Mouse (Mus musculus) cerebellum, postnatal 25 days (tissue): ENCODE data around the gene Tmem219.

Source experiments
- DNase-seq, 2 experiments: peaks; one replicate each; pipeline ENCODE4 v3.0.0; 2021; ENCODE audit warnings: mixed read lengths in 2 of 2

Gene Tmem219

DNA sequence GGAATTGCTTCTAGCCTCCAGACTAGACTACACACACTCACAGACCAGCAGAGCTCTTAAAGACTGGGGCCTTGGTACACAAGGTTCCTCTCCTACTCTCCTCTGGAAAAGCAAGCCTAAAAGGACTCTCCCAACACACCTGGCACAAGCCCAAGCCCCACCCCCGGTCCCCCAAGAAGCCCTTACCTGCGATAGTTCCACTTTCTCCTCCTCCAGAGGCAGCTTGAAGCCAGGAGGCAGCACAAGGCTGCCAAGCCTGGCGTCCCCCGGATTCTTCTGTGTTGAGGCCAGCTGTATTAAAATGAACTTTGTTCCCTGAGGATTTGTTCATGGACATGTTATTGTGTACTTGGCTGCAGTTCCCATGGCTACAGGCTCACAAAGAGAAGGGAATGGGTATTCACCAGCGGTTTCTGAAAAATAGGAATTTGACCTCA lies at the start of gene Tmem219:
TSS of gene Tmem219 (minus strand) at position 294 of the 437 bp plus-strand sequence.
- DNase-seq, result peak in 1 of 2 experiments; percentile 29

DNA sequence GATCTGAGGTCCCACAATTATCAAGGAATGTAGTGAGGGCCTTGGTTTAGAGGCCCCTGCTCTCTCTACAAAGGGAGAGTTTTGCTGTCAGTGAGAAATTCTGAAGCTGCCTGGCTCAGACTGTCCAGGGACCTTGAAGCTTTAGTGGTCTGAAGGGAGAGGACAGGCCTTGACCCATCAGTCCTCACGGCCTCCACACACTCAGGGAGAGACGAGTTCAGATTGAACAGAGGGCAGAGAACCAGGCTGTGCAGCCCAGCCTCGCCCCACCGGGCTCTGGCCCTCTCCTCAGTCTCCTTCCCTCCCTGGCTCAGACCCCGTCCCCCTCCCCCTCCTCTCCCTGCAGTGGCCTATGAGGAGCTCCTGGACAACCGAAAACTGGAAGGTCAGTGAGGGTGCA lies 44.6 kb upstream of the Tmem219 start:
- no peak for DNase-seq

DNA sequence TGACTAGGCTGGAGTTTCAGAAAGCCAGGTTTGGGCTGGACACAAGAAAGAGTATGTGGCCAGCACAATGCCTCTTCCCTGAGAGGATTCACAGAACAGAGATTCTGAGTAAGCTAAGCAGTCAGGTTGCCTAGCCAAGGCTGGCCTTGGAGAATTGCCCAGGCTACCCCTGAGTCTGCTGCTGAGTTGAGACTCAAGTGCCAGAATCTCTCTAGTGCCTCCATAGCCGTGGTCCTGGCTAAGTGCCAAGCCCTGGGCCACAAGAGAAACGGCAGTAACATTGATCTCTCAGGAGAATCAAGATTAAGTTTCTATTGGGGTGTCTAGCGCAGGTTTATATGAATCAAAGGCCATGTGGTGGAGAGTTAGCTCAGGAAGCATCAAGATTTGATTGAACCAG lies 42.9 kb upstream of the Tmem219 start:
- peak; percentile 81 to 88 for DNase-seq

DNA sequence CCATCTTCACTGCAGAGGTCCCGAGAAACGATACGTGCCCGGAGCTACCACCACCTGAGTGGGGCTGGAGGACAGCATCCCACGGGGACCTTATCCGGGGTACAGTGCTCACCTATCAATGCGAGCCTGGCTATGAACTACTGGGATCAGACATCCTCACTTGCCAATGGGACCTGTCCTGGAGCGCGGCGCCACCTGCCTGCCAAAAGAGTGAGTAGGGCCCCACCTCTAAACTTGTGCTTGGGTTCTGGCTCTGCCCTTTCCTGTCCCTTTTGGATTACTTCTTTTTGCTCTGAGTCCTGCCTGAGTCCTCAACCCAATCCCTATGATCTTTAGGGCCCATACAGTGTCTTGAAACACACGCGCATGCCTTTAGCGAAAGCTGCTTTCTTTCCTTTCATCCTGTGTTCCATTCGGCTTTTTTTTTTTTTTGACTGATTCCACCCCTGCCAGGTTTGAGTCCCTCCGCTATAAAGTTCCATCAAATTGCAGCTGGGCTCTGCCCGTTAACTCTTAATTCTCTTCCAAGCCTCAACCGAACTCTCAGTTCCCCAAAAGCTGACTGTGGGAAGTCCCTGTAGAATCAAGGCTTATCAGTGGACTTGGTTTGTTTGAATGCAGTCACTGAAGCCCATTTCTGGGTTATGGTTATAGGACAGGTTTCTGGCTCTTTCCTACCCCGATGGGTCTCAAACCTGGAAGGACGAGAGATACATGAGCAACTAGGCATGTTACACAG lies 41.0 kb upstream of the Tmem219 start:
- peak; percentile 61 to 68 for DNase-seq

DNA sequence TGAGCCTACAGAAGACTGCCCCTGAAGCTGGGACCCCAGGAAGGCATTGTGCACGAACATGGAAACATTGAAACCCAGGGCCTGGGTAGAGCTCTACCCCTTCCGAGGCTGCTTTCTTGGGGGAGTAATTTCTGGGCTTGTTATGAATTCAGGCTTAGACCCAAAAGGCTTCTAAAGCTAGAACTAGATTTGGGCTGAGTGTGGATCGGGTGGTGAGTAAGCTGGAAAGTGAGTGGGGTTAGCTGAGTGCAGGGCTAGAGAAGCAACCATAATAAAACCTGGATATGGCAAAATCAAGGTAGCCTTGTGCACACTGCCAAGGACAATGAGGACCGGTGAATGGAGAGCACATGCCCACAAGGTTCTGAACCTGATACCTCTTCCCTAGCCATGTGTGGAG lies 39.2 kb upstream of the Tmem219 start:
- no peak for DNase-seq

DNA sequence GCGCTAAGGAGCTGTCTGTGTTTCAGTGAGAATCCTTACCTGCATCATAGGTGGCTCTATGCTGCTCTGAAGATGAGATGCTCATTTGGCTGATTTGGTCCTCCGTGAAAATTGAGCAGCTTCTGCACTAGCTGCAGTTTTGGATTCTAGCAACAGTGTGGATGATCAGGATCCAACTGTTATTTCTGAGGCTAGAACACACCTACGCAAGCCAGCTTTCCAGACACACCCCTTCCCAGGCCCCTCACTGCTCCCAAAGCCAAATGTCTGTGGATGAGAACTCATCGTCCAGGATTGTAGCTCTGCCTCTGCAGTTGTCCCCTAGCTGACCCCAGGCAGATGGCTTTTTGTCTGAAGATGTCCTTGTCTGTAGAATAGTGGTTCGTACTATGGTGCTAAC lies 38.4 kb upstream of the Tmem219 start:
- DNase-seq, result no peak

DNA sequence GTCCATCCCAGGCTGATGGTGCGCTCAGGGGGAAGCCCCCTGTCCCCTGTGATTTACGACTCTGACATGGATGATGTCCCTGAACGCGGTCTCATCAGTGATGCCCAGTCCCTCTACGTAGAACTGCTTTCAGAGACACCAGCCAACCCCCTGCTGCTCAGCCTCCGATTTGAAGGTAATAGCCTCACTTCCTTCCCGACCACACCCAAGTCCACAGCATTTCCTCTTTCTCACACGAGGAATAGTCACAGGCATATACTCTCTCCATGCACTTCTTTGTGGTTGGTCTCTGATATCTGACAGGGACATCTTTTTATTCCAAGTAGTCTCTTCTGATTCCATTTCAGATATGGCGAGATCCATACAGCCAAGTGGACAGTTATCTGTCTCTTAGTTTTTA lies 37.1 kb upstream of the Tmem219 start:
- DNase-seq, result no peak

DNA sequence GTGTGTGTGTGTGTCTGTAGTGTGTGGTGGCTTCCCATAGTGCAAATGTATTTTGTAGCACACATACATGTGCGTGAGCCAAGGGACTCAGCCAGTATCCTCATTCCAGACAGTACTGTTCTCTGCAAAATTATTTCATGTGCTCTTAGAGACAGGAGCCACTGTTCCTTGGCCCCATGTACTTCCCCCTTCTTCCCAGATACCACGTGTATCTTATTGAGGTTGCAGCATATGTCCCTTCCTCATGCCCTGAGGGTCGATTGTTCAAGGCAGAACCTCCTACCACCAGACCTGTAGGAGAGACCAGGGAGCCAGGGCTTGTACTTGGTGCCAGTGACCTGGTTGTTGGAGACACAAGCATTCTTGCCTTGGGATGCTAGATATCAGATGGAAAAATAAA lies 32.4 kb upstream of the Tmem219 start:
- no peak for DNase-seq

DNA sequence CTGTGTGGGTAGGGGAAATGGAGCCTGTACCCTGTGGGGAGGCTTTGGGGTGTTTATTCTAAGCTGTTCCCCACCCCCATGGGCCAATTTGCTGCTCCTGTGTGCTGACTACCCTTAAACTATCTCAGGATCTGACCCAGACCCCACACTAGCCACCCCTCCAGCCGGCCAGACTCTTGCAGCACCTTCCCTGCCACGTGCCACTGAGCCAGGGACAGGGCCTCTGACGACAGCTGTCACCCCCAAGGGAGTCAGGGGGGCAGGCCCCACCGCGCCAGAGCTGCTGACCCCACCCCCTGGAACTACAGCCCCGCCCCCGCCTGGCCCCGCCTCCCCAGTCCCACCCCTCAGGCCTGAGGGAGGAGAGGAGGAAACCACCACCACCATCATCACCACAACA lies 29.9 kb upstream of the Tmem219 start:
- peak in 1 of 2 experiments; percentile 51 for DNase-seq

DNA sequence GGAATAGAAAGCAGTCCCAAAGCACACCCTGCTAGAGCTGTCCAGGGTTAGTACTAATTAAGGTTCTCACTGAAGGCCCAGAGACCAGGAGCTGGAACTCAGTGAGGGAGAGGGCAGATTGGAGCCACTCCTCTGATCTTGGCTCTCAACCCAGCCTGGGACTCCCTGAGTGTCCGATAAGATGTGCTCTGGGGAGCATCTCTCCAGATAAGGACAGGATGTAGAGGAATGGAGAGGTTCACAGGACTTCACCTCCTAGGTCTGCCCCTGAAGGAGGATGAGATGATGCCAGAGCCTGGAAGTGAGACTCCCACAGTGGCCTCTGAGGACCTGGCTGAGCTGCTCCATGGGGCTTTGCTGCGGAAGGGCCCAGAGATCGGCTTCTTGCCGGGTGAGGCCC lies 29.0 kb upstream of the Tmem219 start:
- peak in 1 of 2 experiments; percentile 54 for DNase-seq

DNA sequence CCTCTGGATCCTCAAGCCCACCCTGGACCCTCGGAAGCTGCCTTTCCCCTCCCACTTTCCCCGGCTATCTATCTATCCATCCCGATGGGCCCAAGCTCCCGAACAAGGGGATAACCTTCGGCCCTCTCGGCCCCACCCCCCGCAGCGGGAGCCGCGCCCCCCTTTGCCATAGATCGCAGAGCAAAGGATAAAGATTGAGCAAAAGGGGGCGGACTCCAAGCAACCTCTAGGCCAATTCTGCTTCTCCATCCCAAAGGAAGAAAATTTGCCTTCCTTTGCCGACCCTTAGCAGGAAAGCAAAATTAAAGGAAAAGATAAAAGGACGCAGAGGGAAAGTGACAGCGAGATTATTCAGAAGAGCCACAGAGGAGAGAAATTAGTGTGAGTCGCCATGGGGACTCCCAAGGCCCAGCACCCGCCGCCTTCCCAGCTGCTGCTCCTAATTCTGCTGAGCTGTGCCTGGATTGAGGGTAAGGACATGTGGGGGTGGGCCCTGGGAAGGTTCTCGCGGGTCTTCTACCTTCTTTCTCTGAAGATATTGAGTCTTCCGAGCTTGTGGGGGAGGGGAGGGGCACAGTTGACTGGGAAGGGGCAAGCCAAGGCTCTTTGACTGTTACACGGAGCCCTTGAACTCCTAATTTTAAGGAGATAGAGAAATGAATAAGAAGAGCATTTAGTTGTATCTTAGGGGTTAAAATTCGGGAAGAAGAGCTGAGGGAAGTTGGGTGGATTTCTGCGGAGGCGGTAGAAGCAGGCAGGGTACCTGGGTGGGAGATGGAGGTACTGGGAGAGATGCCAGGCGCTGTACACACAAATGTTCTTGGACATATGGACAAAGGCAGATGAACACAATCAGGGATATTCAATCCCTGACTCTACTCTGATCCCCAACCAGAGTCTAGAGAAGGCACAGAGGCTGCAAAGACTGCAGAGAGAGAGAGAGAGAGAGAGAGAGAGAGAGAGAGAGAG lies 28.2 kb upstream of the Tmem219 start:
- DNase-seq, result peak; percentile 62 to 68

DNA sequence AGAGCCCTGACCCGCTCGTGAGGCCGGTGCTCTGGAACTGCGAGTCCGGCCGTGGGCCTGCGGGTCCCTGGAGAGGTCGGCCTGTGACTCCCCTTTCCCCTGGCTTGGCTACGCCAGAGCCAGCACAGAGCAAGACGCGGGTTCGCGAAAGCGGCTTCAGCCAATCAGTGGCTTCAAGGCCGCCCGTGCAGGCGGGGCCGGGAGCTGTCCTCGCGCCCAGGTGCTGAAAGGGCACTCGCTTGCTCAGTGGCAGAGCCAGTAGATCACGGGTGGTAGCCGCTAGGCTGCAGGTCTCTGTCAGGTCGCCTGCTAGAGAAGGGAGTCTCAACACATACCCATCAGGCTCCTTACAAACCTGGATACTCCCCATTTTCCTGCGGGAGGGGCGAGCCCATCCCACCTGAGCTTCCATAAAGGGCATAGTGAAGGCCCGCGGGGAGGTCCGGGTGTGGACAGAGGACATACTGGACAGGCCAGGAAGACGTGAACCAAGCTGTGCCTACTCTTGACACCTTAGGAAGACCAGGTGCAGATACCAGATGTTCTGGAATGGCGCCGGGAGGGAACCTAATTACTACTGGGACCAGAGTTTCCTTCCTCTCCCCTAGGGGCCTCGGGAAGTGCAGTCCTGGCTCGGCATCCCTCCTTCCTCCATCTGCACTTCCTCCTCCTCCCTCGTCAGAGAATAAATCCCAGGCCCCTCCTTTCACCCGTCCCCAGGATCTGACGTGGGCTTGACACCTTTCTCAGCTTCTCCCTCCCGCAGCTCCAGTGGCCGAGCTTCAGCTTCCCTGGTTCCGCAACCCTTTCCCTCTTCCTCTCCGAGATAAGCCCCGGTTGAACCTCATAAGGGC lies 27.3 kb upstream of the Tmem219 start, which contains the start of gene Sez6l2:
TSS of gene Sez6l2 (plus strand) at position 771 of the 854 bp plus-strand sequence.
- DNase-seq, result peak; percentile 94

DNA sequence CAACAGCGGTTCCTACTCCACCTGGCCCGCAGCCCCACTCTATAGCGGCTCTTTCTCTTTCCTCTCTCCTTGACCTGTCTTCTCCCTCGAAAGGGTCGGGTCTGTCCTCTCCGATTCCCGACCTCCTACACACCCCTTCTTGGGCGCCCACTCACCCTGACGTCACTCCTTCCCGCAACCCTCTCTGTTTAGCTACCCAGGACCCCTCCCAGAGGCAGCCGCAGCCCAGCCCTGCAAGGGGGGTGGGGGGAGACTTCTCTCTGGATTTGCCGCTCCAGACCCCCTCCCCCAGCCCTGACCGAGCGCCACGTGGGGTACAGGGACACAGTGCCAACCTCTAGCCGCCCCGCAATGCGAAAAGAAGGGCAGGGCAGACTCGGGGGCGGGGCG lies 26.7 kb upstream of the Tmem219 start, which contains the start of gene Asphd1:
TSS of gene Asphd1 (minus strand) at position 180 of the 390 bp plus-strand sequence.
- no peak for DNase-seq

DNA sequence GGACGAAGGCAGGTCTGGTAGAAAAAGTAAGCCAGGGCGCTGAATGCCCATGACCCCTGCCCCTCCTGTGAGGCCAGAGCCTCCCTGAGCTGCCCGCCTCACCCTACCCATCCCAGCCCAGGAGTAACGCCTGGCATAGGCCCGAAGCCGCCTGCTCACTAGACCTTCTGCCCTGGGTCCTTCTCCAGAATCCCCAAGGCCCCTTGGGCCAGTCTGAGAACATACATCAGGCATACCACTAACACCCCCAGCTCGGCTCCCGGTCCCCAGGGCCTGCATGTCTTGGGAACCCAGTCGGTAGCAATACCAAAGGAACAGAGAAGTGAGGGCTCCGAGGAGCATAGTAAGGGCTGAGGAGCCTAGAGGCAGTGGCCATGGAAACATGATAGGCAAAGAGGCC lies 25.9 kb upstream of the Tmem219 start:
- peak in 1 of 2 experiments; percentile 50 for DNase-seq

DNA sequence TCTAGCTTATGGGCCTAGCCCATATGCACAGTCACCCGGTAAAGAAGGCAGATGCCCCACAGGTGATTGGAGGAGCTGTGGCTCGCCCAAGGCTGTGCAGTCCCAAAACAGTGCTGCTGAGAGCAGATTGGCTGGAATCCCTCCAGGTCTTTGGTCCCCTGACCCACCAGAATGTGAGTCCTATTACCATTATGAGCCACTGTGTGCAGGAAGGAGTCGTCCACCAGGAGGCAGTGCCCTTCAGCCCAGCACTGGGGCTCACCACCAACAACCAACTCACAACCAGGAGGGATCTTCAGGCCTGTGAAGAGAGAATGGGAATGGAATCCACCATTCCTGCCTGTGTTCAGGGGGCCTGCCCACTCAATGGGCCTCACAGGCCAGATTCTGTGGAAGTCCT lies 23.8 kb upstream of the Tmem219 start:
- peak; percentile 61 to 73 for DNase-seq

DNA sequence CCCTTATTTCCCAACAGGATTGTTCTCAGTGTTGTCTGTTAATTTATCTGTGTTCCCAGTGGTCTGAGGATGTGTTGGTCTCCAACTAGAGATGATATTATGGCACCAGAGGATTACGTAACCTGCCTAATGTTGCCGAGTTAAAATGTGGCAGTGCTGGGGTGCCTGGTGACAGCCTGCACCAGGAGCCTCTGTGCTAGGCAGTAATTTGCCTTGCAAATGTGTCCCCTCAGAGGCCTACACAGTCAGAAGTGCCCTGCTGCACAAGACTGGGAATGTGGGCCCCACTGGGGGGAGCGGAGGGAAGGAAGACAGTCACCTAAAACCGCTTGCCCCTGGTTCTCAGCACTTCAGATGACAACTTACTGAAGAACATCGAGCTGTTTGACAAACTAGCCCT lies 19.1 kb upstream of the Tmem219 start:
- no peak for DNase-seq

DNA sequence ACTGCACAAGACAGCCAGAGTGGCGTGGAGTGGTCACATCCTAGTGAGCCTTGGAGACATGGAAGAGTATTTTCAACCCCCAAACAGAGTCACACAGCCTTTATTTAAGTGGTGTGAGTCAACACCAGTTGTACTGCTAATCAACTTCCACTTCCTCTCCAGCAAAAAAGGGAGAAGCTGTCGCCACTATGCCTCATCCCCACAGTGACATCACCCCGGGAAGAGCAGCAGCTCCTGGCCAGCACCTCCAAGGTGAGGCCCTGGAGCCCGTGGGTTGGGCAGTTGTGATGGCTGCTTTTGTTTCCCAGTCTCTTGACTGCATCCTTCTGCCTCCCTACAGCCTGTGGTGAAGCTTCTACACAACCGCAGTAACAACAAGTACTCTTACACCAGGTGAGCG lies 18.5 kb upstream of the Tmem219 start:
- DNase-seq, result no peak

DNA sequence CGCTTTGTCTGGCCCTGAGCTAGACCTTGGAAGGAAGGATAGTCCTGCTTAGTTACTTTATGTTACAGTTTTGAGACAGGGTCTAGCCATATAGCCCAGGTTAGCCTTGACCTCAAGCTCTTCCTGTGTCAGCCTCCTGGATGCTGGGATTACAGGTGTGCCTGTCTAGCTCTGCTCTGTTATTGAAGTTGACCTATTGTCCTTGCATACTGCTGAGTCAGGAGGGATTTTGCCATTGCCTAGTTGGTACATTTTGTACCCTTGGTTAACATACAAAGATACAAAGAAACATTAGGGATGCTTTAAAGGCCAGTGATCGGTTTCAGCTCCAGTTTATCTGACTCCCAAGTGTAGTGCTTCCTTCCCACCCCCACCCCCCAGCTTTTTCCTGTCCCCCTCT lies 9.9 kb upstream of the Tmem219 start:
- no peak for DNase-seq

DNA sequence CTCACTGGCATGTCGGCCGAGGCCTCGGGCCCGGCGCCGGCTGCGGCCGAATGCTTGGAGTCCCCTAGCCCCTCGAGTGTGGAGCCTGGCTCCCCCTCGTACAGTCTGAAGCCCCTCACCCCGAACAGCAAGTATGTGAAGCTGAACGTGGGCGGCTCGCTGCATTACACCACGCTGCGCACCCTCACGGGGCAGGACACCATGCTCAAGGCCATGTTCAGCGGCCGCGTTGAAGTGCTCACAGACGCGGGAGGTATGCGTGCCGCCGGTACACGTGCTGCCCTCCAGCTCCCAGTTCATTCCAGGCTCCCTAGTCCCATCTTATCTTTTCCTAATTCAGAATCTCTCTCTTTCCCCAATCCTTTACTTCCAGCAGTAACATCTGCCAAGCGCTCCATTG lies 6.3 kb upstream of the Tmem219 start:
- DNase-seq, result peak in 1 of 2 experiments; percentile 53

DNA sequence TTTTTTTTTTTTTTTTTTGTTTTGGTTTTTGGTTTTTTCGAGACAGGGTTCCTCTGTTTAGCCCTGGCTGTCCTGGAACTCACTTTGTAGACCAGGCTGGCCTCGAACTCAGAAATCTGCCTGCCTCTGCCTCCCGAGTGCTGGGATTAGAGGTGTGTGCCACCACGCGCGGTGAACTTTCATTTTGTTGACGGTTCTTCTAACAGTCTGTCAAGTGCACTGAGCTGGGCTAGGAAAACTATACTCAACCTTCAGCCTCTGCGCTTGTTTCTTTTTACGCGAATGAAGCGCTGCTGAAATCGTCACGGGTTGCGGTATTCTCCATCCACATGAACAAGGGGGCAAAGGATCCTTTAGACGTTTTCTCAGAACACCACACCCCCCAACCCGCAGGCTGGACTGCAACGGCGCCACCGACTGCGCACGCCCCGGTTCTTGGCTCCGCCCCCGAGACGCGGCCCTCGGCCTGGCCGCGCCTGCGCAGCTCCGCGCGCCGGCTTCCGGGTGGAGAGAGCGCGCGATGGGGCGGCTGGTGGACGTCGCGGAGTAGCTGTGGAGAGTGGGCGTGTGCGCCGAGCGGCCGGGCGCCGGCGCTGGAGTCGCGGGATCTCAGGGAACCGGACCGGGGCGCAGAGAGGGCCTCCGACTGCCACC lies 5.8 kb upstream of the Tmem219 start, which contains the start of gene Kctd13:
TSS of gene Kctd13 (plus strand) at position 496 of the 654 bp plus-strand sequence.
- peak; percentile 94 to 97 for DNase-seq

DNA sequence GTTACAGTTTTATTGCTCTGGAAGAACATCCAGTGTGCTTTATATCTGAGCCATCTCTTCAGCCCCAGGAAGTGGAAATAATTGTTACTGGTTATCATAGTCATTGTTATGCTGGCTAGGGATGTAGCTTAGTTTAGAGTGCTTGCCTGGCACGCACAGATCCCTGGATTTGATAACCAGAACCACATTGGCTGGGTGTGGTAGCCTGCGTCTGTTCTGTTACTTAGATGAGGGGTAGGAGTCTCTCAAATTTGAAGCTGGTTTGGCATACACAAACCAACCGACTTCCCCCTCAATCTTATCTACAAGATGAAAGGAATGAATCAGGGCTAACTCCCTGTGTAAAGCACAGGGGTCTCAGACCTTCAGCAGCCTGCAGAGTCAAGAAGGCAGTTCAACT lies 3.6 kb upstream of the Tmem219 start:
- no peak for DNase-seq

DNA sequence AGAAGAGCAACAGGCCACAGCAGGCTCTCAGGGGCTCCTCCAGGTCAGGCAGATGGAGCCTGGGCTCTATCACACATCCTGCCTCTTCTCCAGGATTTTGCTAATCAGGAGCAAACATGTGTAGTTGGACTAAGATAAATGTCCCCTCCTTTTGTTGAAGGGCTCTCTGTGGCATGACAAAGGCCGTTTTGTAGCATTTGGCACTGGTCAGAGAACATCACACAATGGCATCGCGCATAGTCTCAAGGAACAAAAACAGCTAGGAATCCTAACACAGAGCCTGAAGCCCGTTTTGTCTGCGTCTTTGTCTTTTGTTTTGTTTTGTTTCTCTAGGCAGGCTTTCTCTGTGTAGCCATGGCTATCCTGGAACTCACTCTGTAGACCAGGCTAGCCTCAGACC lies 1.3 kb upstream of the Tmem219 start:
- DNase-seq, result no peak
